Mouse (Mus musculus): ENCODE measurements around the gene Dnase1l3.
"Not testable (repeated sequence)": the region's sequence is repeated elsewhere in the genome, so short reads cannot be mapped to it uniquely, and the experiment has no call there.

Dnase1l3 gene

DNA sequence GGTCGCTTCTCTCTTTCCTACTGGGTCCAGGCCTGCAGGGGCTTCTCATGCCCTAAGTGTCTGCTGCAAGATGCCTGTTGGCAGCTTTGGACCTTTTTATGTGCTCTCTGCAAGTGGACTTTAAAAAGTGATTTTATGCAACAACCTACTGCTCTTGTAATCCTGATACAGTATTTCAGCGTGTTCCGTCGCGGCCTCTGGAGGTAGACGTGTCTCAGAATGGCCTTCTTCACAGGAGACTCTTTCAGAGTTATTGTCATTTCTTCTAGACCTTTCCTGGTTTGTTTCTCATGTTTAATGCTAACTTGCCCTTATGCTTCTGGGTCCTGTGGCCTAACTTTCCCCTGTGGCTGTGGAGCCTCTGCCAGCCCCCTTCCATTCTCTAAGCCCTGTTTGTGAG lies 21.4 kb upstream of the Dnase1l3 start:
- in situ Hi-C loops (cut with MboI; ENCODE audit: unreplicated experiment in 2 of 2) = no loop called here

DNA sequence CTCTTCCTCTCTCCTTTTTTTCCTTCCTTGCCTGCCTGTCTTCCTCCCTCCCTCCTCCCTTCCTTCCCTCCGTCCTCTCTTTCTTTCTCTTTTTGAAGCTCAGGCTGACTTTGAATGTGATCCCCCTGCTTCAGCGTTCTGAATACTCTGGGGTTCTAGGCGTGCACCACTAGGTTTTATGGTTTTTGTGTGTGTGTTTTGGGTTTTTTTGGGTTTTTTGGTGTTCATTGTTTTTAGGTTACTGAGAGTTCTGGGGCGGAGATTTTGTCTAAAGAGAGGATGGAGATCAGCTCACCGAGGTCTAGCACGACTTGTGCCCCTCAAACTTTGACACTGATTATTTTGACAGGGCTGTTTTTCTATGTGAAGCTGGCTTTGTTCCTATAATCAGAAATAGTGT lies 17.6 kb upstream of the Dnase1l3 start:
- in situ Hi-C loops (cut with MboI; ENCODE audit: unreplicated experiment in 2 of 2) = no loop called here

DNA sequence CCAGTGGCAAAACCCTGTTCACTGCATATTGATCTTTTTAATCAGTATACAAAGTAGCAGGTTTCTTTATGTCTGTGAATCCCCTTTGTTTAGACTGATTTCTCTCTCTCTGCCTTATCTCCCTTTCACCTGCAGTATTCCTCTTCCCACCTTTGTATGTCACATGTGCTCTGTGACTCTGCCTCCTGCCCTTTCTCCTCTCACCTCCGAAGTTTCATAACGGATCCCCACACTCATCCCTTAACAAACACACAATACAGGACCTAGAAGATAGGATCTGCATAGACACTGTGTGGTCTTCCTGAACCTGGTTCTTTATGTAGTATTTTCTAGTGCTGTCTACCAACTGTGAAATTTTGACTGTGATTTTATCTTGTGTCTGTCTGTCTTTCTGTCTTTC lies 16.9 kb upstream of the Dnase1l3 start:
- in situ Hi-C loops (cut with MboI; ENCODE audit: unreplicated experiment in 2 of 2) = no loop called here

DNA sequence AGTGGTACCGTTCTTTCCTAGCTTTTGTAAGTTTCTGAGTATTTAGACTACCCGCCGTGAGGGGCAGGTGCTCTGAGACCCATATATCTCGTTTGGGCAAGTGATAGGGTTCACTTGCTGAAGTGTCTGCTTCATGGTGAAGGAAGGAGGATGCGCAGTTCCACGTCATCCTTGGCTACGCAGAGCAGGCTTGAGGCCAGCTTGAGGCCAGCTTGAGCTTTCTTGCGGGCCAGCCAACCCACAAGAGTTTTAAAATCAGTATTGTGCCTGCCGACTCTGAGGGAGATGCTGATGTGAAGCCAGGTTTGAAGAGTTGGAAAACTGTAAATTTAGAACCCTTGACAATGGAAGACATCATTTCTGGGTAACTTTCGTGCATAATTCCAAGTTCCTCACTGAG lies 13.6 kb upstream of the Dnase1l3 start:
- in situ Hi-C loops (cut with MboI; ENCODE audit: unreplicated experiment in 2 of 2) = no loop called here

DNA sequence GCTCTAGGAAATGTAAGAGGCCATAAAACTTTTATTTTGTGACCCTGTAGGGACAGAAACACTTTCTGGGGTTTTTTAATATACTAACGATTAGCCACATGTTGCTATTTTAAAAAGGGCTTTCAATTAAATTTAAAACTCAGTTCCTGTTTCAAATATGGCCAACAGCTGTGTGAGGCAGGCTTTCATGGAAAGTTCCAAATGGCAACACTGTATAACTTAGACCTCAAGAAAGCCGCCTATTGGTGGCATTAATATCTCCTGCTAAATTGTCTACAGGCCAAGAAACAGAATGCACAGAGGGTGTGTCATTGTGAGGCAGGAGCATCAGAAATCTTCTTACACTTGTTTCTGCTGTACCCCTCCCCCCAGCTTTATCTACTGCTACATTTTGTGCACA lies 13.1 kb upstream of the Dnase1l3 start:
- in situ Hi-C loops (cut with MboI; ENCODE audit: unreplicated experiment in 2 of 2) = no loop called here

DNA sequence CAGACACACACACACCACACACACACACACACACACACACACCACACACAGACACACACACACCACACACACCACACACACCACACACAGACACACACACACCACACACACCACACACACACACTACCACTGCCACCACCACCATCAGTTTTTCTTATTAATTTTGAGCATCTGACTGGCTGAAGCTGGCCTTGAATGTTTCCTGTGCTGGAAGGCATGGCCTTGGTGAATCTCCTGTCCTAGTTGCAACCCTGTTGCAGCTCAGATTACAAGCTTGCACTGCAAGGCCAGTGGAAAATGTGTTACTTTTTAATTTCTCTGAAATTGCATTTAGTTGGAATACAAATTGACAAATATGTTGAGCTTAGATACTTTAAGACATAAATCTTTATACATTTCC lies 12.7 kb upstream of the Dnase1l3 start:
- in situ Hi-C loops (cut with MboI; ENCODE audit: unreplicated experiment in 2 of 2) = no loop called here

DNA sequence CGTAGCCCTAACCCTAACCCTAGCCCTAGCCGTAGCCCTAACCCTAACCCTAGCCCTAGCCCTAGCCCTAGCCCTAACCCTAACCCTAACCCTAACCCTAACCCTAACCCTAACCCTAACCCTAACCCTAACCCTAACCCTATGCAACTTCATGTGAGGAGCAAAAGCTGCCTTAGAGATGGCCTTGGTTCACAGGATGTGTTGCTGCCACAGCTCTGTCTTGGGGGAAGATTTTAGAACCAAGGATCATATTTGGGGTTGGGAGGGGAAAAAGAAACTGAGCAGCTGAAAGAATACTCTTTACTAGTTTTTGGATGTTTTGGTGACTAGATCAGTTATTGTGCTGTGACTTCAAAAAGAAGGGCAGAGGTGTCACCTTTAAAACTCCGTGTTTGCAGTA lies 11.7 kb upstream of the Dnase1l3 start:
- in situ Hi-C loops (cut with MboI; ENCODE audit: unreplicated experiment in 2 of 2) = not testable (repeated sequence)

DNA sequence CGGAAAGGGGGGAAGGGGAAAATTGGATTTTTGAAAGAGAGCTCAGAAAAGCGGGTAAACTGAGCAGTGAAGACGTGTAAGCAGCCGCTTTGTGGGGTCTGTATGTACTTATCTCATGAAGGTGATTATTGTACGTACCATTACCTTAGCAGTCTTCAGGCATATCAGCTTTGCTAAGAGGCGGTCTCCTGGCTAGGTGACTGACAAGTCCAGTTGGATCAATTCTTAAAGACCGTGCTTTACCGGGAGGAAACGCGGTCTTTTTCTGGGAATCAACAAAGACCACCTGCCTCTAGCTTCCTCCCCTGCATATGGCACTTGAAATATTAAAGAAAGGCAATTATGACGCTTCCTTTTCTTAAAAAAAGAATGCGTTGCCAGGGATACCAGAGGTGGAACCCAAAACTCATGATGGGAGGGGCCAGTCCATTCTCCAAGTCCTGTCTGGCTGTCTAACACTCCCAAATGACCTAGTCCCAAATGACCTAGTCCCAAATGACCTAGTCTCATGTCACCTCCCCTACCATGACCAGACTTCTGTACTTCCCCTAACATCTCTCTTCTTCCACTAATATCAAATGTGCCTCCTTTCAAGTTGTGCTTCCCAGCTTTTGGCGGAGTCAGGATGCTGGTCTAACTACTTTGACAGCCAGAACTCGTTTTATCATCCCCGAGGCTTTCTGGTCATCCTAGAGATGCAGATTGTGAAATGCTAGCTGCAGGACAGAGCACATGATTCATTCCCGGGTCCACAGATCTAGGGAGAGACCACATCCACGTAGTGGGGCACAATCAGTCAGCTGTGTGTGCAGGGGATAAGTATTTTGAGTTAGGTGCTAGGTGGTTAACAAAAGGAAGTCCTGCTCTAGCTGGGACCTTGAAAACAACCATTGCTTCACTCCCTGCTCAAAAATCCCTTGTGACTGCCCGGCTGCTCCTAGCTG lies 9.6 kb upstream of the Dnase1l3 start:
- in situ Hi-C loops (cut with MboI; ENCODE audit: unreplicated experiment in 2 of 2) = no loop called here

DNA sequence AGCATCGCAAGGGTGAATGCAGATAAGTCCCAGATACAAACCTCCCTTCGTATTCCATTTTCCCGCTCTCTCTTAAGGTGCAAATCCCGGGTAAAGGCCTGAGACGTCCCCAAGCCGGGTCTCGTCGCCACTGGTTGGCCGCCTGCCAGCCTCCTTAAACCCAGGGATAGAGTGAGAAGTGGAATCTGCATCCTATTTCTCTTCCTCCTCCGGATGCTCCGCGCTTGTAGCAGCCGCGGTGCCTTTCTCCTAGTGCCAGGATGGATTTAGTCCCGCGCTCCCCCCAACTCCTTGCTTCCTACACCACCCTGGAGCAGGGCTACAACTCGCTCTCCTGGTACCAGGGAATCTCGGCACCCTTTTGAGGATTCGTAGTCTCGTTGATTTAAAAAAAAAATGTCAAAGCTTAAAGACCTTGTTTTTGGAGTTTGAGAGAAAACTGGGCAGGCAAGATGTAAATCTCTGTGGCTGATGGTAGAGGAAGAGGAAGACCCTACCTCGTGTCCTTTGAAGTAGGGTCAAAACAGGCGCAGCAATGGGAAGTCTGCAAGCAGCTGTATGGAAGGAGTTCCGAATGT lies 8.8 kb upstream of the Dnase1l3 start:
- in situ Hi-C loops (cut with MboI; ENCODE audit: unreplicated experiment in 2 of 2) = no loop called here

DNA sequence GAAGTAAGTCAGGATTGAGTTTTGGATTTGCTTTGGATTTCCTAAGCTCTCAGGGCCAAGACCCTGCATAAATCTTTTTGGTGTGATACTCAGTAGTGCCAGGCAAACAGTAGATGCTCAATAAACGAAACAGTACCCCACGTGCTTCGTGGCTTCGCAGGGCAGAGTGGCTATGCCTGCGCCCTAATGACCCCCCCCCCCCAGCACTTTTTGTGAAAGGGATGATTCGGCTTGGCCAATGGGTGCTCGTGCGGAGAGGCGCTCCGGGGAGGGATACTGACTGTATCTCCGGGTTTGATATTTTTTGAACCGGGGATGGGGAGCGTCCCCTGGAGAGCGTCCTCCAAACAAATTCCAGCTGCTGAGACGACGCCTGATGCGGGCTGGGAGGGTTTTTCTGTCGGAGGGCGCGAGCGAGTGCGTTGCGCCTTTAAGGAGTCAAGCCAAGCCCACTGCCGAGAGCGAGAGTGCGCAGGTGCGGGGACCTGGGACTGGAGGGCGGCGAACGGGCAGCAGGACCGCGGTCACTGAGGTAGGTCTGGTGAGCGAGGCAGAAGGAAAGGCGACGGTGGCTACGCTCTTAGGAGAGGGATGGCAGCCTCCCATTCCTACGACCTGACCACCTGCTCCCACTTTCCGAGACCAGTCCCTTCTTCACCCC lies 8.2 kb upstream of the Dnase1l3 start, which contains the start of gene Abhd6:
Abhd6 (plus strand) TSS at position 471 of the 661 bp plus-strand sequence.
- in situ Hi-C loops (cut with MboI; ENCODE audit: unreplicated experiment in 2 of 2) = no loop called here

DNA sequence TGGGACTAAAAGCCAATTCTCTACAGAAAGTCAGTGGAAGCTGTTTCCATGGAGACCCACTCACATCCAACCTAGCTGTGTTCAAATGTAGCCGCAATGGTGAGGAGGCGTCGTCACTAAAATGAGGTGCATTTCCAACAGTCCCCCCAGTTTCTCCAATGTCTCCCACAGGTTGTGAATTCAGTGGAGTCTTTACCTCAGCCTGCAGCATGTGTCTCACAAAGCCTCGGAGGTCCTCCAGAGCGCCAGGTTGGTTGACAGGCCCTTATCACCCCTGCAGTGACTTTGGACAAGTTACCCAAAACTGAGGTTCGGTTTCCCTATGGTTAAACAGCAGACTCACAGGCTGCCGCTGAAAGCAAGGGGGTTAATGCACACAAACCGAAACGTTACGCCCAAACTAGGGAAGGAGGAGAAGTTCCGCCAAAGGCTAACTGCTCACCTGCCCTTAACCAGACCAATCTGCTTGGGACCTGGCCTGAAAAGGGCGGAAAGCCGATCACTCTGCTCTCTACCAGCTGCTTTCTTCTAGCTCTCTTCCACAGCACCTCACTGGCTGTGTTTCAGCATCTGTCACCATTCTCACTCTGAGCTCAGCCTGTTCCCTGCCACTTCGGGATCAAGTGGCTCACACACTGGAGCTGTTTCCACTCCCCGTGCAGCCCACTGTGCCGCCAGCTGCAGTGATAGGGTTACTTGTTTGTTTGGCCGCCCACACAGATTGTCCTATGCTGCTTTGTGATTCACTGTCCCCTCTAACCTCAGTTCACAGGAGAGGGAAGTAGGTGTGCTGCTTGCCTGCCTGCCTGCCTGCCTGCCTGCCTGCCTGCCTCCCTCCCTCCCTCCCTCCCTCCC lies 6.7 kb upstream of the Dnase1l3 start:
- in situ Hi-C loops (cut with MboI; ENCODE audit: unreplicated experiment in 2 of 2) = no loop called here

DNA sequence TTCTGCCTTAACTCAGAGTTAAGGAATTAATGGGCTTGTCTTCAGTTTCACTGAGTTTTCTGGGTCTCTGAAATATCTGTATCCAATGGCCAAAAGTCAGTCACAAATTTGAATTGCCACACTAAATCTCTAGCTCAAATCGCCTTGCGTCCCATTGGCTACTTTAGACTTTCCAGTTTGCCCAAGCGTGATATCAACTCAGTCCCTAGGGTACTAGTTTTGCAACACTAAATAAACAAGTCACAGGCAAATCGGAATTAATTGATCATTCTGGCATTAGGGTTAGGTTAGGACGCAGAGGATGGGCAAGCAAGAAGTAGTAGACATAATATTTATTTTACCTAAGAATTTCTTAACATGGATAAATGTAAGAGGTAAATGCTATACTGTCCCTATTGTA lies 5.9 kb upstream of the Dnase1l3 start:
- in situ Hi-C loops (cut with MboI; ENCODE audit: unreplicated experiment in 2 of 2) = no loop called here

DNA sequence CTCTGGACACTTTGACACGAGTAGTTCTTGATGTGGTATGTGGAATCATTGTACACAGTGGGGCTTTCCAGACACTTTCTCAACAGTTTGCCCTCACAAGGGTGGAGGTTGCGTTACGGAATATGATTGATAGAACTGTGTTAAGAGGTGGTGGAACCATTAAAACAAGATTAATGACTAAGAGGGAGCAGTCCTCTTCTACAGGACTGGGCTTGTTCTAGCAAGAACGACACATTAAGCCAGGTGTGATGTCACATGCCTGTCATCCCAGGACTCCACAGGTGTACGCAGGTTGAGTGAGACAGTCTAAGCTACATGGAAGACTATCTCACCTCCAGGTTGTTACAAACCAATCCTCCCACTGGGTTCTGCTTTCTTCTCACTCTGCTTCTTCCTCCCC lies 5.1 kb upstream of the Dnase1l3 start:
- in situ Hi-C loops (cut with MboI; ENCODE audit: unreplicated experiment in 2 of 2) = no loop called here

DNA sequence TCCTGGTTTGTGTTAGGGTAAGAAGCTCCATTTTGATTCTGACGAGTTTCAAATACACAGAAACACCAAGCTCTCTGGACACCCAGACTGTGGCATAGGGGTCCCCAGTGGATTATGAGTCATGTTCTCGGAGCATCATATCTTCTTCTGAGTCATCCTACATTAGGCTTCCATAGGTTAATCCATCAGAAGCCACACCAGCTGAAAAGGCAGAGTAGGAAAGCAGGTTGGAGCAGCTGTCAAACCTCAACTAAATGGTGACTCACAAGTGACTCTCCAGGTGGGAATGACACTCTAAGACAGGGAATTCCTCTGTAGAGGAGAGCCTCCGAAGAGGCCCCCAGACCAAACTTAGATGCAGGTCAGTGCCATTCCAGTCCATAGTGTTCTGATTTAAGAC lies 4.7 kb upstream of the Dnase1l3 start:
- in situ Hi-C loops (cut with MboI; ENCODE audit: unreplicated experiment in 2 of 2) = no loop called here

DNA sequence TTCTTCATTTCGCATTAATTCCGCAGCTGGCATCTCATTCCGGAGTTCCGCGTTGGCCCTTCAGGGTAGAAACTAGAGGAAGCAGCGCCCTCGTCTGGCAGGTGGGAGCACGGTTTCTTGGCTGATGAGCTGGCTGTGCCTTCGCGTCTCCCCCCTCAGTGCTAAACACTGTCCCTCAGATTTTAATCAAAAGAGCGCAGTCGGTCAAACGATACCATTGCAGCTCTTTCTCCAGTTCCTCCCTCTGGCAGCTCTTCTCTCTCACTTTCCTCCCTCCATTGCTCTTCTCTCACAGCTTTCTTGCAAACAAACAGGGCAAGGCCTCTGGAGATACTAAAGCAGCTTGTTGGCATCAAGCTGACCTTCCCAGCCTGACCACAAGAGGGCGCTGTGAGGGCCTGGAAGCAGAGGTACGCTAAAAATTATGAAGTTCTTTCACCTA lies 2.9 kb upstream of the Dnase1l3 start:
- in situ Hi-C loops (cut with MboI; ENCODE audit: unreplicated experiment in 2 of 2) = no loop called here

DNA sequence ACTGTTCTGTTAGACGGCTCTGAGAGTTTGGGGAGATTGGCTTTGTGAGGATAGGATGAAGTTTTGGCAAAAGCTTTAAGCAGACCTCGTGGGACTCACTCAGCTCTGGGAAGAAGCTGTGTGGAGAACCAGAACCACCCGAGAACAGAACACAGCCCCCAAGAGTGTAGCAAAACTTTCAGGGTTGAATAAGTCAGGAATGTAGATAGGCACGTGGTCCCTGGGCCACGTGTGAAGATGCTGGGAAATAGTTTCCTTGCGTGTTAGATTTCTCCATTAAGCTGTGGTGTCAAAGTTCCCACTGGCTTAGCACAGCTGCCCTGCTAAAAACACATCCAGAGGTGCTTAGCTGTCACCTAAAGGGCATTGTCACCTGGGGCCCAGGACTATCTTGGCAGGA lies 2.2 kb downstream of the Dnase1l3 start:
- in situ Hi-C loops (cut with MboI; ENCODE audit: unreplicated experiment in 2 of 2) = no loop called here

DNA sequence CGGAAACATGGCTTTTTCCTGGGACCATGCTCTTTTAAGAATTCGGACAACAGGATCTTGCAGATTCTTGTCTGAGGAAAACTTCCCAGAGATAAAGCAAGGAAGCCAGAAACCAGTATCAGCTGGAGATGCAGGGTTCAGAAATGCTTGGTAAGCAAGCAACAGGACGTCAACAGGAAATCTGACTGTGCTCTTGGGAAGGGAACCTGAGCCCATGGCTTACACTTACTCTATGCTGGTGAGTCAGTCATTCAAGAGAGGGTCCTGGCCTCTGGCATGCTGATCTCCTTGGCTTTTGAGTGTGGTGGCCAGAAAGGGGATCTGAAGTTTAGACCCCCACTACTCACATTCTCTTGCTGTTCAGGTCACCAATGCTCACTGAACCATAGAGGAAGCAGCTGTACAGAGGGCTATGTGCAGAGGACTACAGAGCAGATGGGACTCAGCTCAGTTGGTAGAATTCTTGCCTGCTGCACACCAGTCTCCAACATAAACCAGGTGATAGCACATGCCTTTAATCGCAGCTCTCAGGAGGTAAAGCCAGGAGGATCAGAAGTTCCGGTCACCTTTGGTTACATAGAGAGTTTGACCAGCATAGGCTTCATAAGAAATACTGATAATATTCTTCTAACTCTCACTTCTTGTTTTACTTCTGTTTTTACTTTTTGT lies 3.1 kb downstream of the Dnase1l3 start:
- in situ Hi-C loops (cut with MboI; ENCODE audit: unreplicated experiment in 2 of 2) = no loop called here

DNA sequence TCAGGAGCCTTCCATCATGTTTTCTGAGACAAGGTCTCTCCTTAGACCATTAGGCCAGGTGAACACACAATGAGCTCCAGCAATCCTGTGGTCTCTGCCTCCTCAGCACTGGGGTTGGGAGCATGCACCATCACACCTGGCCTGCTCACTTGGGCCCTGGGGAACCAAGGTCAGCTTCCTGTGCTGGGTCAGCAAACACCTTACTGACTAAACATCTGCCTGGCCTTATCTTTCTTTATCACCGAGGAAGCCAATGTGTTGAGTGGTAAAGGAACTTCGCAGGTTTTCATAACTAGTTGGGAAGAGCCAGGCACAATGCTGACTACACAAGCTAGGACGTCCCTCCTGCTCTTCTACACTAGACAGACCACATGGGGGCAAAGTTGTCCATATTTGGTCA lies 4.4 kb downstream of the Dnase1l3 start:
- in situ Hi-C loops (cut with MboI; ENCODE audit: unreplicated experiment in 2 of 2) = no loop called here

DNA sequence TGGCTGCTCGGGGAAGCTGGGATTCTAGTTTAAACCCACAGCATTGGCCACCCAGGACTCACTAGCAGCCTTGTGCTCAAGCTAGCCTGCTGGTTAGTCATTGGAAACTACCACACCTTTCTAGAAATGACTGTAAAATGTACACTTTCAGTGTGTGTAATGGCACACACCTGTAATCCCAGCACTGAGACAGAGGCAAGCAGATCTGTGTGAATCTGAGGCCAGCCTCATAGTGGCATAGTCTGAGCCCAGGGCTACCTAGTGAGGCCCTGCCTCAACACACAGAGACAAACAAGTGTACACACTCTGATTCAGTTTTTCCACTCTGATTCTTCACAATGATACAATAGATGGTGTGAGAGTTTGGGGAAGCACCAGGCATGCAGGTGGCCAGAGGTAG lies 5.0 kb downstream of the Dnase1l3 start:
- in situ Hi-C loops (cut with MboI; ENCODE audit: unreplicated experiment in 2 of 2) = no loop called here

DNA sequence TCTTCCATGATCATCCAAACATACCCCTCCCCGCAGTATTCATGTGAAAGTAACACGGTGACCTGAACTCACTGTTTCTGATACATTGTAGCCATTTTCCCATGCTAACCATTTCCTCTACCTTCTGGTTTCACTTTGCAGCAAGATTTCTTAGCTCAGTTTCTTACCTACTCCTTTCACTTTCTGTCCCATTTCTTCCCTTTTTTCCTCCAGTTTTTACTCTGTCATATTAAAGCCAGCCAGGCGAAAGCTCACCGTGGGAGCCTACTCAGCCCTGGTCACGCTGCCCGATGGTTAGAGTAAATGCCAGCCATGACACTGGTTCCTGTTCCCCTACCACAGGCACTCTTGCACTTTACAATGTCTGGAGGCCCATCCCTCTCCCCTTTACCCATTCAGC lies 7.5 kb downstream of the Dnase1l3 start:
- in situ Hi-C loops (cut with MboI; ENCODE audit: unreplicated experiment in 2 of 2) = no loop called here

Measured in v-Abl transformed pro-B cells (cell line).